Mouse (Mus musculus) intestine, embryonic 16.5 days (tissue): ENCODE data around the gene Tmem82. TPM values are rescaled to one million over a fixed set of nuclear protein-coding genes. Genes with fewer than 3 reads are reported as not detected.
A peak's percentile ranks its signal among the peaks of the same experiment; 100 is the strongest.

ENCODE experiments used
- ATAC-seq: fragments of 200-750 bp; cut with Nextera tagmentation; 2 replicates; pipeline ENCODE4 v1.8.0; 2017; ENCODE audit warnings: moderate TSS enrichment, moderate library complexity
- H3K27ac ChIP-seq: fragments of 300-500 bp; sonication (generic); 2 replicates; pipeline ENCODE4 v1.5.1; 2014; ENCODE audit warnings: mild to moderate bottlenecking, low read length
- H3K27me3 ChIP-seq: fragments of 300-500 bp; sonication (generic); replicated peaks from 2 replicates; pipeline ENCODE4 v1.6.1; 2014; ENCODE audit warnings: low read length, control low read depth, mixed read lengths; ENCODE audit not compliant: control insufficient read depth, insufficient read depth
- H3K36me3 ChIP-seq: fragments of 300-500 bp; sonication (generic); 2 replicates; pipeline ENCODE4 v1.6.1; 2014; ENCODE audit warnings: low read length, control low read depth; ENCODE audit not compliant: control insufficient read depth, insufficient read depth
- H3K4me1 ChIP-seq: fragments of 300-500 bp; sonication (generic); 2 replicates; pipeline ENCODE4 v1.6.1; 2014; ENCODE audit warnings: low read length, control low read depth, mixed read lengths; ENCODE audit not compliant: control insufficient read depth, insufficient read depth
- H3K4me2 ChIP-seq: fragments of 300-500 bp; sonication (generic); 2 replicates; pipeline ENCODE4 v1.6.1; 2014; ENCODE audit warnings: low read depth, low read length, control low read depth
- H3K4me3 ChIP-seq: fragments of 300-500 bp; sonication (generic); 2 replicates; pipeline ENCODE4 v1.5.1; 2014; ENCODE audit warnings: mild to moderate bottlenecking, low read length
- H3K9ac ChIP-seq: fragments of 300-500 bp; sonication (generic); 2 replicates; pipeline ENCODE4 v1.6.1; 2014; ENCODE audit warnings: low read depth, low read length
- H3K9me3 ChIP-seq: fragments of 300-500 bp; sonication (generic); 2 replicates; pipeline ENCODE4 v1.6.1; 2016; ENCODE audit warnings: low read length, control low read depth; ENCODE audit not compliant: control insufficient read depth
- WGBS: fragments of 180-500 bp; shearing (Covaris S2); extraction: QIAGEN DNeasy Blood & Tissue Kit; methylation state at CpG from one replicate; pipeline ENCODE4 v1.1.7; 2014; 5-methylcytosine and 5-hydroxymethylcytosine counted together
- polyA plus RNA-seq: library from polyadenylated mRNA; unstranded; fragments of >200 nt; fragmentation: Nextera tagmentation; extraction: Ambion mirVana; gene quantifications from 2 replicates; pipeline ENCODE4 v1.2.1, GENCODE M21; 2015

Gene Tmem82
- polyA plus RNA-seq, 1 experiment from 2014 or later: 31.7 TPM

DNA sequence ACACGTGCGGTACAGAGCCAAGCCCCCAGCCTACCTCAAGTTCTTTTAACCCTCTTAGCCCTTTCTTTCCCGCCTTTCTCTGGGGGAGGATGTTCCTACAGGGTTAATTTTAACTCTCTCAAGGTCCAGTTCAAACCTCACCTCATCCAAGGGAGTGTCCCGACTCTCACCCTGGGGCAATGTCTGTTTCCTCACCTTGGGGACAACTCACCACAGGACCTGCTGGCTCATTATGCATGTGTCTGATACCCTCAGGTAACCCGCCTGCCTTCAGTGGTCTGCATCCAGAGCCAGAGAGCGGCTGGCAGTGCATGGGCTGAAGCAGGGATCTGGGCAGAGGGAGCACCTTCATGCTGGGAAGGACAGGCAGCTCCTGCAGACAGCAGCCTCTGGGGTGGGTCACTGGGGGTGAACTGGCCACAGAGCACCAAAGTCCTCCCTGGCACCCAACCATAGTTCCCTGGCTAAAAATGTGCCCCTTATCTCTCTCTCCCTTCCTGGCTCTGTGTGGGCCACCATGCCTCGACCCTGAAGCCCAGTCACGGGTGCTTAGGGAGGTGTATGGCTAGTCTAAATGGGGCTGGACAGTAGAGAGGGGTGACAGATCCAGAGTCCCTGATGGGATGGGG is 21.6 kb downstream of the Tmem82 start:
- H3K9ac ChIP-seq: peak overlapping the region; percentile 20; the same call in 1 of the 2 replicates
- no peaks in the 10 kb centered on the region for H3K27me3 ChIP-seq
- ATAC-seq: no peak
- H3K27ac ChIP-seq: no peak overlapping the region
- no peaks in the 10 kb centered on the region for H3K9me3 ChIP-seq
- H3K4me1 ChIP-seq: peaks cover 36% of the 10 kb centered on the region
- no peak overlapping the region for H3K4me3 ChIP-seq
- H3K4me2 ChIP-seq: no peak overlapping the region
- 87% methylated on average over 8 of the region's 8 CpGs for WGBS
- peaks cover 22% of the 10 kb centered on the region for H3K36me3 ChIP-seq

DNA sequence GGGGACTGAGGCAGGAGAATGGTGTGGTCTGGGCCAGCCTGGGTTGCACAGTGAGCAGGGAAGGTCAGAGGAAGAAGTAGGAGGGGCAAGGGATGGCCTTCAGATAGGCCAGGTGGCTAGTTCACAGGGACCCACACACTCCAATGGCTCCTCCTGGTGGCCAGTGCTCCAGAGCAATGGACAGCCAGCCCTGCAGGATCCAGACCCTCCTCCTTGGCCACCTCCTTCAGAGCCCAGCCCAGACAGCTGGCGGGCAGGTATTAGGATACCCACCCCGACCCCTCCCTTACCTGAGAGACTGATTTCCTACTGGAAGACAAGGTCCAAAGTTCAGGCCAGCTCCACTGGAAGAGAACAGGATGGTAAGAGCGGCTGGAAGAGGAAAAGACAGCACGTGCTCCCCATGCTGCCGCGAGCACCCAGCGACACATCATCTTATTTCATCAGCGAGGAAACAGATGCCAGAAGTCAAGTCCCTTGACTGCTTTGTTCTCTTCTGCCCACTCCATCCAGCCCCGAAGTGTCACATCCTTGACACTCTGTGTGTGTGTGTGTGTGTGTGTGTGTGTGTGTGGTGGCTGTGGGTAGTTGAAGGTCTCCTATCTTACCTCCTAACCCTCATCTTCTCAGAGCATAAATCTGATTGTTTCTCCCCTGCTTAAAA is 22.7 kb downstream of the Tmem82 start:
- H3K27ac ChIP-seq: peak overlapping the region; percentile 36
- peaks cover 4% of the 10 kb centered on the region; the same call in 1 of the 2 replicates for H3K9me3 ChIP-seq
- no peak overlapping the region for H3K4me3 ChIP-seq
- H3K27me3 ChIP-seq: no peaks in the 10 kb centered on the region
- H3K4me1 ChIP-seq: peaks cover 30% of the 10 kb centered on the region
- no peak overlapping the region for H3K9ac ChIP-seq
- peaks cover 26% of the 10 kb centered on the region for H3K36me3 ChIP-seq
- H3K4me2 ChIP-seq: no peak overlapping the region
- peak; percentile 70 for ATAC-seq
- WGBS: 56% methylated on average over 9 of the region's 9 CpGs

DNA sequence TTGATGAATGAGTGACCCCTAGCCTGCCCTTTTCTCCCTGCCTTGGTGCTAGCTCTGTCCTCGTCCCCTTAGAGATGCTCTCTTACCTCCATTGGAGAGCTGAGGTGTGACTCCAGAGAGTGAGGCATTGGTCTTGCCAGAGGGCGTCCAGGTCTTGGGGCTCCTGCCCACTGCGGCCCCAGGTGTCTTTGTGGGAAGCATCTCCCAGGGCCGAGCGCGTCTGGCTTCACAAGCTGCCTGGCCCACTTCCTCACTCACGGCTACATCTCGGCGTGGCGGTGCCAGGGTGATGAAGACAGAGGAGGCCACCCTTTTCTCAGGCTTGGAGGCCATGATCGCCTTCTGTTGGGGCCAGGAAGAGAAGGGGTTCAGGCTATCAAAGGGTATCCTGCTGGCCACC is 23.3 kb downstream of the Tmem82 start:
- 92% methylated on average over 11 of the region's 11 CpGs for WGBS
- Histone ChIP-seq H3K4me3 (no peak overlapping the region), H3K9ac (no peak overlapping the region), H3K9me3 (peaks cover 4% of the 10 kb centered on the region; the same call in 1 of the 2 replicates), H3K27ac (no peak overlapping the region; the same call in 1 of the 2 replicates), H3K4me1 (peaks cover 25% of the 10 kb centered on the region), H3K36me3 (peaks cover 27% of the 10 kb centered on the region), H3K4me2 (no peak overlapping the region), H3K27me3 (no peaks in the 10 kb centered on the region)
- no peak for ATAC-seq

- WGBS: 24% methylated on average over 3 of the region's 3 CpGs
- Histone ChIP-seq H3K4me3 (no peak overlapping the region), H3K36me3 (peaks cover 40% of the 10 kb centered on the region), H3K4me1 (peaks cover 8% of the 10 kb centered on the region; the same call in 1 of the 2 replicates), H3K9me3 (peaks cover 4% of the 10 kb centered on the region; the same call in 1 of the 2 replicates), H3K27me3 (no peaks in the 10 kb centered on the region), H3K4me2 (no peak overlapping the region), H3K9ac (no peak overlapping the region), H3K27ac (no peak overlapping the region)
- ATAC-seq: 0 out of 2 replicates have a peak, but pooled peaks have one; percentile 7
Observed at GRCm38 (mm10) chr4:141591547-141591946, 26.9 kb downstream of the Tmem82 start.

DNA sequence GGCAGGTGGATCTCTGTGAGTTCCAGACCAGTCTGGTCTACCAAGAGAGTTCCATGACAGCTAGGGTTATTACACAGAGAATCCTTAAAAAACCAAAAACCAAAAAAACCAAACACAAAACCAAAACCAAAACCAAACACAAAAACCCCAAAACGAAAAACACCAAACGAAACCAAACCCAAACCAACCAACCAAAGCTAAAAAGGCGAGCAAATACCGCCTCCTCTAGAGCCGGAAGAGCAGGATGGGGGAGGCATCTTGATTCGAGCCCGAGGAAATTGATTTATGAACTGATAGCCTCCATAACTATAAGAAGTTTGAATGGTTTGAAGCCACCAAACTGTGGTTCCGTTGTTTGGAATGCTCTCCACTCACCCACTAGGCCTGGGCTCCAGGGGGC is 34.5 kb downstream of the Tmem82 start:
- Histone ChIP-seq H3K4me3 (no peak overlapping the region), H3K4me1 (0 out of 2 replicates have a peak, but pooled peaks cover 2% of the 10 kb centered on the region), H3K36me3 (peaks cover 24% of the 10 kb centered on the region), H3K9ac (no peak overlapping the region), H3K27ac (no peak overlapping the region), H3K9me3 (no peaks in the 10 kb centered on the region), H3K27me3 (no peaks in the 10 kb centered on the region), H3K4me2 (no peak overlapping the region)
- ATAC-seq: no peak
- 91% methylated on average over 8 of the region's 8 CpGs for WGBS

- Histone ChIP-seq H3K4me2 (no peak overlapping the region), H3K9ac (no peak overlapping the region), H3K4me1 (0 out of 2 replicates have a peak, but pooled peaks cover 3% of the 10 kb centered on the region), H3K27me3 (no peaks in the 10 kb centered on the region), H3K27ac (no peak overlapping the region), H3K9me3 (no peaks in the 10 kb centered on the region; the same call in 1 of the 2 replicates), H3K4me3 (no peak overlapping the region), H3K36me3 (peaks cover 30% of the 10 kb centered on the region)
- WGBS: 90% methylated on average over 13 of the region's 13 CpGs
- no peak for ATAC-seq
Observed at GRCm38 (mm10) chr4:141581051-141581450, 37.4 kb downstream of the Tmem82 start.

DNA sequence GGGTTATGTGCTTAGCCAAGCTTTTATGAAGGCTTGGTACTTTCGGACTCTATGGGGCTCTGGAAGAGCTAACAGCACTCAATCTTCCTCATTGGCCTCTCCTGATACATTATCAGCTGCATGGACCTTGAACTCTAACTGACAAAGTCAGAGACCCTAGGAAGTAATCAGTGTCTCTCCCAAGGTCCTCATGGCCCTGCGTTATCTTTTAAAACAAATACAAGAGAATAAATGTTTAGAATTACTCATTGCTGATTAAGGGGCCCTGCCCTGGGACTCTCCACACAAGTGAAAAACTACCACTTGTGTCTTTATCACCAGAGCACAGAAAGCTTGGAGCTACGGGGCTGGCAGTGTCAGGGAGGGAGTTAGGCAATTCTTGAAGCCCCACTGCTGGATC is 39.6 kb downstream of the Tmem82 start:
- H3K9me3 ChIP-seq: no peaks in the 10 kb centered on the region; the same call in 1 of the 2 replicates
- H3K9ac ChIP-seq: no peak overlapping the region
- peak overlapping the region; percentile 65 for H3K27ac ChIP-seq
- no peak overlapping the region for H3K4me2 ChIP-seq
- H3K36me3 ChIP-seq: peaks cover 26% of the 10 kb centered on the region
- peak; percentile 93 for ATAC-seq
- peaks cover 14% of the 10 kb centered on the region for H3K4me1 ChIP-seq
- no peak overlapping the region for H3K4me3 ChIP-seq
- 40% methylated on average over 3 of the region's 3 CpGs for WGBS
- no peaks in the 10 kb centered on the region for H3K27me3 ChIP-seq

DNA sequence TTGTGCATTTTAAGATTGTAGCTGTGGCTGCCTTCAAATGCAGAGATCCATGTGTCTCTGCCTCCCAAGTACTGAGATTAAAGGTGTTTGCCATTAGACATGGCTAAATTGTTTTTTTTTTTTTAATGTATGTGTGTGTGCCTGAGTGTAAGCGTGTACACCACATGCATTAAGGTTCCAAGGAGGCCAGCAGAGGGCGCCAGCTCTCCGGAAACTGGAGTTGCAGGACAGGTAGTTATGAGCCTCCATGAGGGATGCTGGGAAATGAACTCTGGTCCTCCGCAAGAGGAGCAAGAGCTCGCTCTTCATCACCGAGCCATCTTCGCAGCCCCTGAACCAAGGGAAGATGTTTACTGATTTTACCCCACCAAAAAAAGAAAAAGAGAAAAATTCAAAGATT is 41.6 kb downstream of the Tmem82 start:
- peaks cover 33% of the 10 kb centered on the region for H3K4me1 ChIP-seq
- H3K9ac ChIP-seq: no peak overlapping the region
- peaks cover 16% of the 10 kb centered on the region for H3K36me3 ChIP-seq
- no peak overlapping the region for H3K4me2 ChIP-seq
- ATAC-seq: no peak
- no peaks in the 10 kb centered on the region for H3K27me3 ChIP-seq
- H3K27ac ChIP-seq: no peak overlapping the region
- H3K9me3 ChIP-seq: no peaks in the 10 kb centered on the region; the same call in 1 of the 2 replicates
- WGBS: 96% methylated on average over 7 of the region's 7 CpGs
- H3K4me3 ChIP-seq: no peak overlapping the region

- H3K9ac ChIP-seq: peak overlapping the region; percentile 13; the same call in 1 of the 2 replicates
- H3K4me3 ChIP-seq: no peak overlapping the region
- H3K4me1 ChIP-seq: peaks cover 34% of the 10 kb centered on the region
- no peak for ATAC-seq
- no peaks in the 10 kb centered on the region for H3K27me3 ChIP-seq
- H3K27ac ChIP-seq: no peak overlapping the region
- H3K36me3 ChIP-seq: peaks cover 16% of the 10 kb centered on the region
- WGBS: 76% methylated on average over 11 of the region's 11 CpGs
- no peak overlapping the region for H3K4me2 ChIP-seq
- no peaks in the 10 kb centered on the region; the same call in 1 of the 2 replicates for H3K9me3 ChIP-seq
Observed at GRCm38 (mm10) chr4:141576404-141576803, 42.0 kb downstream of the Tmem82 start.
